Mouse (Mus musculus): Measurements from ENCODE around the gene Ifitm5. TPM values are rescaled to one million over a fixed set of nuclear protein-coding genes. Genes with fewer than 3 reads are reported as not detected.

Gene Ifitm5
- total RNA-seq, 2 experiments from 2014 or later = 2.6 to 2.8 TPM

DNA sequence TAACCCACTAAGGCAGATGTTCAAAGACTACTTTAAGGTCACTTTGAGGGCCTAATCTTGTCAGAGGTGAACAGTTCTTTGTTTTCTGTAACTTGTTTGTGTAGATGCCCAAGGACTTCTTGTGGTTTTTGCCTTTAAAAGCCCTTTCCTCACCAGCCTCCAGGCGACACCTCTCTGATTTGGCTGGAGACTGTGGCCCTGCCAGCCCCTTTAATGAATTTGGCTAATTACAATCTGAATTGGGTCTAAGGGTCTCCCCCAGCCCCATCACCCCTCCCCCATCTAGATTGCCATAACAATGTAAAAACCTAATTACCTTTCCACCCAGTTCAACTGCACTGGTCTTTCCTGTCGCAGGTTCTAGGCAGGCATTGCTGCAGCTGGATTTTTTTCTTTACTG, 12.6 kb upstream of the Ifitm5 start:
- DNase-seq (ENCODE audit: low spot score in 2 of 2) = no peak

DNA sequence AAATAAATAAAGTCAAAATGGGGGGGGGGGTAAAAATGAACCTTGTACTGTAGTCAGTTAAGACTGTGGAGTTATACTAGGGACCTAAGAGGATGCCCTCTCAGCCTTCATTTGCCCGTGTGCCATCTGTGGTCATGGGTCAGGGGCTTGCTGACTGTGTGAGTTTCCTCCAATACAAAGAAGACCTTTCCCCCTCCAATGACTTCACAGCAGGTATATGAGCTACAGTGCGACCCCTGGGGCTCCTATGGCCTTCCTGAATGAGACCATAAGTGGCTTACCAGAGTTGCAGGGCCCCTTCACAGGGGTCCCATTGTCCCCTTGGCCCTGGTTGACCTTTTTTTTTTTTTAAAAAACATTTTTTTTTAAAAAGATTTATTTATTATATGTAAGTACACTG, 11.3 kb upstream of the Ifitm5 start:
- DNase-seq (ENCODE audit: low spot score in 2 of 2) = no peak

DNA sequence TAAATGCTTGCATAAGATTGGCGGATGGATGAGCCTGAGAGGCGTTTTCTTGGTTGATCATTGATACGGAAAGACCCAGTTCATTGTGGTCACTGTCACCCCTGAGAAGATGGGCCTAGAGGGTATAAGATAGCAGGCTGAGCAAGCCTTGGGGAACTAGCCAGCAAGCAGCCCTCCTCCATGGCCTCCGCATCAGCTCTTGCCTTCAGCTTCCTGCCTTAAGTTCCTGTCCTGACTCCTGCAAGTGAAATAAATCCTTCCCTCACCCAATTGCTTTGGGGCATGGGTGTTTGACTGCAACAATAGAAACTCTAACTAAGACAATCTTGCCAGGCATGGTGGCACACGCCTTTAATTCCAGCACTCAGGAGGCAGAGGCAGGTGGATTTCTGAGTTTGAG, 9.9 kb upstream of the Ifitm5 start:
- no peak for DNase-seq (ENCODE audit: low spot score in 2 of 2)

DNA sequence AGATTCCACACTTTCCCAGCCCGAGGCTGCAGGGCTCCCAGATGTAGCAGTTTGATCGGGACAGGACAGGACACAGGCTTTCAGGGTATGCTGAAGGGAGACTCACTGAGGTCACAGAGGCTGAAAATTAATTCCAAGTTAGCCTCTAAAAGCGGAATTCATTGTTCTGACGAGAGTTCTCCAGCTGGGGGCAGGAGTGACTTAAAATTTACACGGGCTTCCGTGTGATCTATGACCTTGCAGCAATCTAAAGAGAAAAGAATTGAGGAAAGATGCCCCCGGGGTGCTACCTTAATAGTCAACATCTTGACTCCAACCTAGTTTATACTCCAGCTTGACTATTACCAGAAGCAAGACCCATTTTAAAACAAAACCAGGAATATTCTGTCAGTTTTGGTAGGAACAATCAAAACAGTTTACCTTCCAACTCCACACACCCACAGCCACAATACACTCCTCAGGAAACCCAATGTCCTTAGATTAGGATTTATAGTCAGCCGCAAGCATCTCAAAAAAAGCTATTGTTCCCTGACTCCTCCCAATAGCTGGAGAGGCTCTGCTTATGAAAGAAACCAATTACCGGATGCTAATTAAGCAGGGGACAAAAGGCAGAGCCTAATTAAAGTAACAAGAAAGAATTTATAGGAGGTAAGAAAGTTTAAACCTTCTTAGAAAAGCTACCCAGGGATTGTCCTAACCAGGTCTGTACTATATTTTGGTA, 9.2 kb upstream of the Ifitm5 start:
- DNase-seq (ENCODE audit: low spot score in 2 of 2) = no peak

DNA sequence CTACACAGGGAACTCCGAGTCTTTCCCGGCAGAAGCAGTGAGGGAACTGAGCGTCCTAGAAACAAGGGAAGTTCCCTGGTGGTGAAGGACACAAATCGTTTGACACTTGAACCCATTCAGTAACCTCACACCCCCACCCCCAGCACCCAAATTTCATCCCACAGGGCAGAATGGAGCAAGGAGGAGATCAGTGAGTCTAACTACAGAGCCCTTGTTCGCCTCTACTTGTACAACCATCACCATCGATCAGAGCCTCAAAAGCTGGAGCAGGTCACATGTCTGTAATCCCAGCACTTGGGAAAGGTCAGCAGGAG, 6.4 kb upstream of the Ifitm5 start:
- DNase-seq (ENCODE audit: low spot score in 2 of 2) = no peak

DNA sequence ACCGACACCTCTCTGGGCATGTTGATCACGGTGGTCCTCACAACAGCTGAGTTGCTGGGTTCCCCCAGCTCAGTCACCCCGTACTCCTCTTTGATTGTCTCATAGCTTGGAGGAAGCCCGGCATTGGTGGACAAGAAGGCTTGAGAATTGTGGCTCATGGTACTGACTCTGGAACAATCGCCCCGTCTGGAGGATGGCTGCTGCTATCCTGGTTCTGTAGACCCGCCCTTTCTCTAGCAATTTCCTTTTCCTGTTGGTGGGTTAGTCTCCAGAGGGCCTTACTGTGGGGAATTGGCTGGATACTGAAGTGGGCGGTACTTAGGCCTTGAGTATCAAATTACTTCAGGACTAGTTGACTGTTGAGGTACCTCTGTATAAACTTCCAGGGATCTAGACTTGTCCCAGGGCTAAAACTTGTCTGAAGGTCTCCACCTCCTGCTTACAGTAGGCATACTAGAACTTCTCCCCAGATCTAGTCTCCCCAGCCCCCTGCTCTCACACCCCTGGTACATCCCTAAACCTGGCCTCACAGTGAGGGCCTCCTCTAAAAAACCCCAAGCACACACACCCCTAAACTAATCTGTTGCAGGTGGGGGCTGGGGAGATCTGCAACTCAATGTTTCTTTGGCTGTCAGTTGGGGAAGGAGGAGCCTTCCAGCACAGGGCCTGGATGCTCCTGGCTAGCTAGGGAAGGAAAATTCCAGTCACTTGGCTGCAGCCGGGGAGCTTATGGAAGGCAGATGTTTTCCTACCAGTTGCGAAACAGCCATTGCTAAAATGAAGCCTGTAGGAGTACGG, 5.9 kb upstream of the Ifitm5 start, which contains the start of the genes Gm45717 and Ifitm2:
TSS of gene Gm45717 (minus strand) at position 180 of the 798 bp plus-strand sequence.
TSS of gene Ifitm2 (minus strand) at position 230 of the 798 bp plus-strand sequence.
- DNase-seq (ENCODE audit: low spot score in 2 of 2) = peak in 1 of 2 experiments; percentile 66

DNA sequence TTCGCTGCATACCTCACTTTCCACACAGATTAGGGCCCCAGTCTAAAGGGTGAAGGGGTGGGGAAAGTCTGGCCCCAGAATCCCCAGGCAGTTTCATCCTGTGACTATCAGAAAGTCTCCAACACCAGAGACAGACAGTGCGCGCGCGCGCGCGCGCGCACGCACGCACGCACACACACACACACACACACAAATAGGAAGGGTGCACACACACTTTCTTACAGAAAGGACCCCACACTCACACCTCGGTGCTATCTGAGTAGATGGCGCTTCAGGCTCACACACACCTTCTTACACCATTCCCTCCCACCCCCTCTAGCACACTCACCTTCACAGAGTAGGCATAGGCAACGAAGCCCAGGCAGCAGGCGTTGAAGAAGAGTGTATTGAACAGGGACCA, 5.3 kb upstream of the Ifitm5 start:
- no peak for DNase-seq (ENCODE audit: low spot score in 2 of 2)

DNA sequence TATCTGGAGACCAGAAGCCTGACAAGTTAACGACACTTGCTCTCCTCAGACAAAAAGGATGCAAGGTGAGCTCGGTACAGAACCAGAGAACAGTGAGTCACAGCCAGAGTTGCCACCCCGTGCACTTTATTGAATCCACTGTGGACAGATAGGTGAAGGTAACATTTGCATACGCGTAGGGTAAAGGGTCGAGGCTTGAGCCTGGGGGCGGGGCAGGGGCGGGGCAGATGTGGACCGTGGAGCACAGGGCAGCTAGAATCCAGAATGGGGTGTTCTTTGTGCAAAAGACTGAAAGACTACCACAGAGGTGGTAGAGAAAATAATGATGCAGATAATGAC, 4.6 kb upstream of the Ifitm5 start:
- DNase-seq (ENCODE audit: low spot score in 2 of 2) = no peak

DNA sequence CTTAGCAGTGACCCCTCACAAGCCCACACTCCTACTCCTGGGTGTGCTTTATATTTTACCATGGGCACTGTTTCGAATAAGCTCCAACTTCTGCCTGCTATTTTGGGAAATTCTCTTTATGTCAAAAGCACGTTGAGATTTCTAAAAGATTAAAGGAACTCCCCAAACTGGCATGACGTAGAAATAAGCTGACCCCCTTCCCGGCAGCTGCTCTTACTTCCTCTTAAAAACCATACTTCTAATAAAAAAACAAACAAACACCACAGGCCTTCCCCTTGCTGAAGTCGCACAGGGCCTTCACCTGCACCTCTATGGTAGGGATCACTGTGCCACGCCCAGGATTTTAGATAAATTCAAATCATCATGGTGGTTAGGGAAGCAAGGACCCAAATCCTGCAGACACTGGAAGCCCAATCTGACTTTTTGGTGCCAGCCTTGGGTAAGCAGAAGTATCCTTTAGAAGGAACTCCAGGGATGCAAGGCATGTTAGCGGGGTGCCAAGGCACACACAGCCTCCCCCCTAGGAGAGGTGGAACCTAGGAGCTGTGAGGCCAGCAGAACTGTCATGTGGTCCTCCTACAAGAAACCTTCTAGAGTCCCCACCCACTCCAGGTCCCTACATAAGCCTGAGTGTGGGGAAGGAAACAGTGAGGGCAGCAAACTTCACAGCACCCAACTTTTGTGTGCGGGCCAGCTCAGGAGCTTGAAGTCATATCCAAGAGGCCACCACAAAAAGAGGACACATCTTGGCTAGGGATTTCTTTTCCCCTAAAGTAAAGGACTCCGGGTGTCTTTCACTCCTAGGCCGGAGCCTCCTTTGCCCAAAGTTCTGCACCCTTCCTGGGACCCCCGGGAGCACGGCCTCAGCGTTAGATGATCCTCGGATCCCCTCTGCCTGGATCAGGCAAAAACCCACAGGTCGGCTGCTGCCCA, 4.0 kb upstream of the Ifitm5 start:
- DNase-seq (ENCODE audit: low spot score in 2 of 2) = no peak

DNA sequence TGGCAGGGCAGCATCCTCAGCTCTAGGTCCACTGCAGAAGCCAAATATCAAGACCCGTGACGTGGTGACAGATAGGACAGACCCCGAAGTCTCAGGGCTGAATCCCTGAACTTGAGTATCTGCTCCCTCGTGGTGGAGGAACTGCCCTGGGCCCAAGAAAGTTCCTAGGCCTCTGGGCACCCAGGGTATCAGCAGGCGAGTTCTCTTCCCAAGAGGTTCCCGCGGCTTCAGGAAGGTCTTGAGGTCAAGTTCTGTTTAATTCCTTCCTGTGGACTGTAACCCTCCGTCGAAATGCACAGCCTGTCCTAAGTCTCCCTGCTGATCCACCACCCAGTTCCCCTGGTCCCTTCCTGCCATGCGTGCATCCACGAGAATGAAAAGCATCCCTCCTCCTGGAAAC, 3.0 kb upstream of the Ifitm5 start:
- no peak for DNase-seq (ENCODE audit: low spot score in 2 of 2)

DNA sequence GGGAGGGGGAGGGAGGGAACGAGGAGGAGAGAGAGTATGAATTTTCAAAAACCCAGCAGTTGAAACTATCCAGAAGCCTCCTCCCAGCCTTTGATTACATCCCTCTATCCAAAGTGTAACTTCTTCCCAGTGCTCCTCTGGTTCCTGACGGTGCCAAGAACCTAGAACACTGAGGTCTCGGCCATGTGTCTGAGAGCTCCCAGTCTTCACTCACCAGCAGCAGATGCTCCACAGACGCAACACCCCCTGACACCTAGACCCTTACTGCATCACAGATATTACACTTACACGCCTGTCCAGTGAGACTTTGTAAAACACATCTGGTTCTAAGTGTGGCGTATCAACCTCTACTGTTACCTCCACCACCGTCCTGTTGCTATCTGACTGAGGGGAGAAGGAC, 2.4 kb upstream of the Ifitm5 start:
- DNase-seq (ENCODE audit: low spot score in 2 of 2) = no peak

DNA sequence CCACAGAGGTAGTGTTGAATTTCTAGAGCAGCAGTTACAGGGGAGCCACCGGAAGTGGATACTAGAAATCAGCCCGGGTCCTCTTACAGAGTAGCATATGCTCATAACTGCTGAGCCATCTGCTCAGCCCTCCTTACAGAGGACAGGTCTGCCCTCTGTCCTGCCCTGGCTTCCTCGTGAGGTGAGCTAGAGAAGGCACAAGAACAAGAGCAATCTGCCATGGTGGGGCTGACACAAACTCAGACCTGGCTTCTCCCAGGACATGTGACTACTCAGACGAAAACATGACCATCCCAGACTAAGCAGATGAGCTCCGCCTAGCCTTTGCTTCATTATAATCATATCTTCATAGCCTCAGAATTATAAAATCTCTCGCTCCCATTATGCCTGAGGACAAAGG, 1.7 kb upstream of the Ifitm5 start:
- DNase-seq (ENCODE audit: low spot score in 2 of 2) = no peak

DNA sequence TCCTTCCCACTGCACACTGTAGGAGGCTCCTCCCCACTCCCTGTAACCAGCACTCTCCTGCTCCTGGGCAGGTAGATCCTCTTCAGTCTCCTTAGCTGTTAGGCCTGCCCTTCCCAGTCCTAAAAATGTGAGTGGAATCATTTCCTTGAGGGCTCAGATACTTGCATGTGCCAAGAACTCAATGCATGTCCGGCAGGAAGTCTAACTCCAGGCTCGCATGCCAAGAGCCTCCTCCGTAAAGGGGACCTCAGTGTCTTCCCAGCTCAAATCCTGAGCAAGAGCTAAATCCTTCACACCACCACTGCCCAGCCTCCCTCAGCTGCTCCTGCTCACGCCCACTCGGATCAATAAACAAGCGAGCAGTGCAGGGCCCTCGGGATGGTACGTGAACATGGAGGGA, 960 bp upstream of the Ifitm5 start:
- DNase-seq (ENCODE audit: low spot score in 2 of 2) = no peak

DNA sequence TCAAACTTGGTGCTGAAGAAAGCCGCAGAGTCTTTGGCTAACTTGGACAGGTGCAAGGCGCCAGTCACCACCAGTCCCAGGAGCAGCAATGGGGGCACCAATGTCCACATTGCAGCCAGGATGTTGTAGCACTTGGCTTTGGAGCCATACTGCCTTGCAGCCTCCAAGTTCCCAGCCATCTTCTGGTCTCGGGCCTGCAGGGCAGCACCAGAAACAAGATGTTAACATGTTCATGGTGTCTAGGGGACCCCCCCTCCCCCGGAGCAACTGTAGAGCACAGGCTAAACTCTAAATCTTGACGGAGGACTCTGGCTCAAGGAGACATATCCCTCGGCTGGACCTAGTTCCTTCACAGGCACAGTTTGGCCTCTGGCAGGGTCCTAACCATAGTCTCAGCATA, 836 bp downstream of the Ifitm5 start:
- no peak for DNase-seq (ENCODE audit: low spot score in 2 of 2)

DNA sequence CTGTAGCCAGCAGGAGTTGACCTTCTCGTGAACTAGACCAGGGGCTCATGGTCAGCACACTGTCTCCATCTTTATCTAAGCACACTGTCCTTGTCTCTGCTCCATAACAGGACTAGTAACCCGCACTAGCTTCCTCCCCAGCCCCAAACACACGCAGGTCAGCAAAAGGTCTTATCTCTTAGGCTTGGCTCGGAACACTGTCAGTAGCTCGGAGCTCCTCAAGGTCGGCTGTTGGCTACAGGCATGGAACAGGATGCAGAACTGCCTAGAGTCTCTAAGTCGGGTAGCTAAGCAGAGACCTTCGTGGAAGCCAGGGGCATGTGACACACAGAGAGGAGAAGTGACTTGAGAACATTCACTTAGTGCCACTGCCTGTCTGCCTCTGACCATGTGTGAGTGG, 1.9 kb downstream of the Ifitm5 start:
- no peak for DNase-seq (ENCODE audit: low spot score in 2 of 2)

DNA sequence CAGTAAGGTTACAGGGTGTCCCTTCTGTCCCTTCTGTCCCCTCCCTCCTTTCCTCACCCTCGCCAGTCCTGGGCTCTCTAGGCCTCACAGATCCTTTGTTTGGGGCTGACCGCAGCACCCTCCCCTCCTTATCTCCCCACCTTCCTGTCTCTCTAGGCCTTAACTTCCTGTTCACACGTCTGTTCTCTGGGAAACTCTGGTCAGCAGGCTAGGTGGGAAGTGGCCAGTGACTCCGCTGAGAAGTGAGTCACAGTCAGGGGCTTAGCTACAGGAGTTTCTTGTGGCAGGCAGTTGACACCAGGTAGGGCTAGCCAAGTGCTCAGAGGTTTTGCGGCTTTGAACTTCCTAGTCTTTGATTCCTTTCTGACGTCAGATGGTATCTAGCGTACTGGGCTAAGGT, 3.1 kb downstream of the Ifitm5 start:
- no peak for DNase-seq (ENCODE audit: low spot score in 2 of 2)

DNA sequence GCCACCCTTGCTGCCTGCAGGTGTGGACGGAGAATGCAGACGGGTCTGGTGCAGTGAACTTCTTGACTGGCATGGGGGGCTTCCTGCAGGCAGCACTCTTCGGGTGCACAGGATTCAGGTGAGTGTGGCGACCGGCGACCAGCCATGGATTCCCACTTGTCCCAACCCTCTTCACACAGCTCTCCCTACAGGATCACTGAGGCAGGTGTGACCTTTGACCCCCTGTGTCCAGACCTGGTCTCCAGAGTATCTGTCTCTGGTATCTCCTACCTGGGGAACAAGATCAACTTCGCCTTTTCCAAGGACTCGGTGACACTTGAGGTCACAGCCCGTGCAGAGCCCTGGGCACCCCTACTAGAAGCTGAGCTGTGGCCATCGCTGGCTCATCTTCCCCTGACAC, 3.8 kb downstream of the Ifitm5 start:
- no peak for DNase-seq (ENCODE audit: low spot score in 2 of 2)

DNA sequence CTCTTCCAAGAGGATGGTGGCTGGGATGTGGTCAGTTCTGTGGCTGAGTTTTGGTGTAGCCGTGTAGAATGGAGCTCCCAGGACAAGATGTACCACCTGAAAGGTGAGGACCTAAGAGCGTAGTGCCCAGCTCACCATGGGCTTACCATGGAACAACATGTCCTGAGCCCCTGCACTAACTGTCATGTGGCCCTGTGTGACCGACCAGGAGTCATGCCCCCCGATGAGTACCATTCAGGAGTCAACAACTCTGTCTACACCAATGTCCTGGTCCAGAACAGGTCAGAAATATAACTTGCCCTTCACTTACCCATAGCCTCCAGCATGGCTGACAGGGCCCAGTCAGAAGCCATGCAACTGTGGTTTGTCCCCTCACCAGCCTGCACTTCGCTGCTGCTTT, 4.8 kb downstream of the Ifitm5 start:
- no peak for DNase-seq (ENCODE audit: low spot score in 2 of 2)

DNA sequence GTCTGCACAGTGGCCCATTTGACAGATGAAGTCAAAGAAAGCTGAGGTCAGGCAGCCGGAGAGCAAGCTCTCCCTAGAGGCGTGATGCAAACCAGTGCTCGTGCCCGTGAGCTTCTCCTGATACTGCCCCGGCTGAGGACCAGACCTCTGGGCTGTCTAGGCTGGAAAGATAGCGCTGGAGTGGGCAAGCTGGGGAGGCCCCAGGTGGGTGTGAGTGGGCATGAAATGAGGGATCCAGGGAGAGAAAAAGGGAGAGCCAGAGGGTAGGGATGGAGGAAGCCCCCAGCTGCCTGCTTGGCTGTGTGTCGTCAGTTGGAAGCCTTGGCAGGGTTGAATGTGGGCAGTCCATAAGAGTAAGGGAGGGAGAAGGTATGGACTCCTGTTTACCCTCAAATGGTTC, 5.9 kb downstream of the Ifitm5 start:
- no peak for DNase-seq (ENCODE audit: low spot score in 2 of 2)

DNA sequence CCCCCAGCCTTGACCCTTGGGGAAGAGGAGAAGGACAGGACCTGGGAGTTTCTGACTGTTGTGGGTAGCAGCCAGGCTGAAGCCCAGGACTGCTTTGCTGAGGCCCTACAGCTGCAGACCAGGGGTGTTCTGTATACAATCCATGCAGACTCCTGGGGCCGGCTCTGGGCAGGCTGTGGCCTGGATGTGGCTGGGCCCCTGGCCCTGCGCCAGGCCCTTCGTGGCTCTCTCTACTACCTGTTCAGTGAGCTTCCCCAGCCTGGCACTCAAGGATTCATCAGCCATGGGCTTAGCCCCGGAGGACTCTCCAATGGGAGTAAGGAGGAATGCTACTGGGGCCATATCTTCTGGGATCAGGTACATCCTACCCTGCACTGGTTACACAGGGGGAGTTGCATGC, 6.7 kb downstream of the Ifitm5 start:
- no peak for DNase-seq (ENCODE audit: low spot score in 2 of 2)

DNA sequence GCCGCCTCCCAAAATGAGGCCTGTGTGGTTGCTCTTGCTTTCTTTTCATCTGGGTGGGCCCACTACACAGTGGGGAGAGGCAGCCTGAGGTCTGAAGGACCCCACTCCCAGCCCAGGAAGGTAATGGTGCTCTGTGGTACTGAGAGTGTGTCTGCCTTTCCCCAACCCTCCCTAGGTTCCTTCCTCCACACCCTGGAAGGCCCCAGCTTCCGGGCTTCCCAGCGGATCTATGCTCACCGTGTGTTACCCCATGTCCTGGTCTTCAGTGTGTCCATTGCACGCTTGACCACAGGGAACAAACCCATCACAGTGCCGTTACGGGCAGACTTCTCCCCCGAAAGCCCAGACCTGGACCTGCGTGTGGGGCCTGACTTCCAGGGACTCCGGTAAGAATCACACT, 7.3 kb downstream of the Ifitm5 start:
- DNase-seq (ENCODE audit: low spot score in 2 of 2) = no peak

DNA sequence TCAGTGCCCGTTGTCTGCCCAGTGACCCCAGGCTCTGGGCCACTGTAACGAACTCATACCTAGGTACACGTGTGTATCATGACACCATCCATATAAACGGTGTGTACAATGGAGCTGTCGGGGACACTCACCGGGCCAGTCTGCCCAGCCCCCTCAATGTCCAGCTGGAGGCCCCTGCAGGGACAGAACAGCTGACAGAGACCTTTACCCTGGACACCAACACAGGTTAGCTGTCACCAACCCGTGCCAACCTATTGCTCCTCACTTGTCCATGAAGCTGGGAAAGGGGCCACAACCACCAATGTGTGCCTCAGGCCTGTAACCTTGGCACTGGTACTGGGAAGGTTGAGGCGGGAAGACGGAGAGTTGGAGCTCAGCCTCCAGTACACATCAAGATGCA, 7.8 kb downstream of the Ifitm5 start:
- DNase-seq (ENCODE audit: low spot score in 2 of 2) = no peak
